Mouse (Mus musculus) cerebellum, adult 9-10 months (tissue): ENCODE measurements at regions not wholly inside any gene's neighbourhood (a gene's known extent, or its start where the extent isn't known, plus 50 kb on each side); places are given as distances from the start of the nearest gene placed in this dataset.
"Not testable (repeated sequence)": the region's sequence is repeated elsewhere in the genome, so short reads cannot be mapped to it uniquely, and the experiment has no call there.

ENCODE experiments used
- DNase-seq: peaks from one replicate; pipeline ENCODE4 v3.0.0; 2022

GRCm38 (mm10) chr4:89621260-89621659, 58.0 kb upstream of the Dmrta1 start:
- DNase-seq = no peak

GRCm38 (mm10) chr4:89604721-89605120, 74.5 kb upstream of the Dmrta1 start:
- DNase-seq = no peak

GRCm38 (mm10) chr4:89575529-89575928, 103.7 kb upstream of the Dmrta1 start:
- DNase-seq = peak; percentile 1

GRCm38 (mm10) chr4:89554711-89555466, 124.3 kb upstream of the Dmrta1 start:
- DNase-seq = no peak

GRCm38 (mm10) chr4:89552556-89552955, 126.7 kb upstream of the Dmrta1 start:
- no peak for DNase-seq

GRCm38 (mm10) chr4:89550515-89550914, 128.7 kb upstream of the Dmrta1 start:
- no peak for DNase-seq

- DNase-seq = peak; percentile 15
Measured at GRCm38 (mm10) chr4:89532462-89532861, 146.8 kb upstream of the Dmrta1 start.

- DNase-seq = no peak
Measured at GRCm38 (mm10) chr4:89530050-89530911, 149.0 kb upstream of the Dmrta1 start.

- DNase-seq = no peak
Measured at GRCm38 (mm10) chr4:89527966-89528365, 151.3 kb upstream of the Dmrta1 start.

- DNase-seq = no peak
Measured at GRCm38 (mm10) chr4:89527326-89527725, 151.9 kb upstream of the Dmrta1 start.

GRCm38 (mm10) chr4:89525525-89525924, 153.7 kb upstream of the Dmrta1 start:
- not testable (repeated sequence) for DNase-seq

- peak; percentile 59 for DNase-seq
Measured at GRCm38 (mm10) chr4:89524260-89525200, 154.7 kb upstream of the Dmrta1 start.

- no peak for DNase-seq
Measured at GRCm38 (mm10) chr4:89523423-89524259, 155.6 kb upstream of the Dmrta1 start.

GRCm38 (mm10) chr4:89518027-89518426, 161.2 kb upstream of the Dmrta1 start:
- no peak for DNase-seq

- DNase-seq = no peak
Measured at GRCm38 (mm10) chr4:89515823-89516411, 163.3 kb upstream of the Dmrta1 start.

- DNase-seq = no peak
Measured at GRCm38 (mm10) chr4:89514981-89515380, 164.3 kb upstream of the Dmrta1 start.

- no peak for DNase-seq
Measured at GRCm38 (mm10) chr4:89510593-89510992, 168.6 kb upstream of the Dmrta1 start.

- DNase-seq = no peak
Measured at GRCm38 (mm10) chr4:89509655-89510391, 169.4 kb upstream of the Dmrta1 start.

- no peak for DNase-seq
Measured at GRCm38 (mm10) chr4:89508103-89508763, 171.0 kb upstream of the Dmrta1 start.

GRCm38 (mm10) chr4:89505368-89505819, 173.8 kb upstream of the Dmrta1 start:
- DNase-seq = no peak
